Comparison of ENCODE assay signal across 9 mouse cellular contexts in genomic region chr5:123879928-123880327, GRCm38 (mm10). TPM values are rescaled to one million over a fixed set of nuclear protein-coding genes. Genes with fewer than 3 reads are reported as not detected.
DNase-seq lines count a peak whose midpoint lies in the region; ATAC-seq and TF ChIP-seq lines count a peak whose summit lies in the region.
"Had no signal": no experiment of that assay in that cellular context is flagged by ENCODE, and none has a peak within 500 bp of the region (broad histone marks: within the 10 kb centered on the region; RNA-seq: fewer than 3 reads in every experiment).

Gene Hcar1 (minus strand): TSS chr5:123880020.

- no peak for TF ChIP-seq CTCF in hindbrain, postnatal 0 days (IDR thresholded peaks at IDR 0.05; ENCODE audit: low read depth)

- no peaks in the 10 kb centered on the region for H3K9me3 ChIP-seq in hindbrain, postnatal 0 days (ENCODE audit: low read length)
- H3K9me3 ChIP-seq in lung, embryonic 15.5 days: no peaks in the 10 kb centered on the region
- no peaks in the 10 kb centered on the region for H3K9me3 ChIP-seq in forebrain, embryonic 14.5 days (replicated peaks; ENCODE audit: control insufficient read depth, low read length)

- H3K27me3 ChIP-seq in hindbrain, postnatal 0 days (ENCODE audit: insufficient read depth, low read length): no peaks in the 10 kb centered on the region
- no peaks in the 10 kb centered on the region for H3K27me3 ChIP-seq in lung, embryonic 15.5 days
- H3K27me3 ChIP-seq in forebrain, embryonic 14.5 days (replicated peaks; ENCODE audit: control insufficient read depth, insufficient read depth, low read length): no peaks in the 10 kb centered on the region

- no peaks in the 10 kb centered on the region for H3K36me3 ChIP-seq in hindbrain, postnatal 0 days (ENCODE audit: insufficient read depth, low read length)
- H3K36me3 ChIP-seq in lung, embryonic 15.5 days: no peaks in the 10 kb centered on the region
- no peaks in the 10 kb centered on the region for H3K36me3 ChIP-seq in forebrain, embryonic 14.5 days (ENCODE audit: control insufficient read depth, insufficient read depth, low read length)

- no peak within 1 kb of the TSS for H3K27ac ChIP-seq in hindbrain, postnatal 0 days
- H3K27ac ChIP-seq in lung, embryonic 15.5 days: peak within 1 kb of the TSS; percentile 63
- no peak within 1 kb of the TSS for H3K27ac ChIP-seq in forebrain, embryonic 14.5 days (ENCODE audit: low read depth, low read length)

- no peak within 1 kb of the TSS for H3K9ac ChIP-seq in hindbrain, postnatal 0 days (replicated peaks; ENCODE audit: low read length)
- H3K9ac ChIP-seq in lung, embryonic 15.5 days: peak within 1 kb of the TSS; percentile 17; the same call in 1 of the 2 replicates
- no peak within 1 kb of the TSS for H3K9ac ChIP-seq in forebrain, embryonic 14.5 days (ENCODE audit: low read length)

- ATAC-seq in hindbrain, postnatal 0 days: no peak
- ATAC-seq in lung, embryonic 15.5 days (ENCODE audit: borderline replicate concordance, extremely low read depth, low FRiP score, low TSS enrichment): peak; percentile 72; the same call in 1 of the 2 replicates
- ATAC-seq in forebrain, embryonic 14.5 days: no peak

- no peaks in the 10 kb centered on the region for H3K4me1 ChIP-seq in hindbrain, postnatal 0 days (ENCODE audit: insufficient read depth, low read length)
- peaks cover 28% of the 10 kb centered on the region for H3K4me1 ChIP-seq in lung, embryonic 15.5 days
- no peaks in the 10 kb centered on the region for H3K4me1 ChIP-seq in forebrain, embryonic 14.5 days (ENCODE audit: control insufficient read depth, insufficient read depth, low read length)

- H3K4me2 ChIP-seq in hindbrain, postnatal 0 days (ENCODE audit: low read depth, low read length): 0 out of 2 replicates have a peak within 1 kb of the TSS, but pooled peaks have one; percentile 16
- H3K4me2 ChIP-seq in lung, embryonic 15.5 days: peak within 1 kb of the TSS; percentile 48
- no peak within 1 kb of the TSS for H3K4me2 ChIP-seq in forebrain, embryonic 14.5 days (ENCODE audit: low read length)

- WGBS in hindbrain, postnatal 0 days: 66% methylated on average over 12 of the region's 12 CpGs
- WGBS in lung, embryonic 15.5 days: 22% methylated on average over 12 of the region's 12 CpGs
- 79% methylated on average over 12 of the region's 12 CpGs for WGBS in forebrain, embryonic 14.5 days

- no peak within 1 kb of the TSS for H3K4me3 ChIP-seq in hindbrain, postnatal 0 days (ENCODE audit: low read length)
- peak within 1 kb of the TSS; percentile 19 for H3K4me3 ChIP-seq in lung, embryonic 15.5 days
- H3K4me3 ChIP-seq in forebrain, embryonic 14.5 days (ENCODE audit: low read depth, low read length): no peak within 1 kb of the TSS

- peak; percentile 19 for DNase-seq in adrenal gland, adult 8-10 months
- DNase-seq in adrenal gland, adult 18-20 months (ENCODE audit: low spot score in 2 of 2): no peak
- DNase-seq in adrenal gland, postnatal 14 days: peak; percentile 54
- no peak for DNase-seq in hindbrain, postnatal 0 days (ENCODE audit: low spot score)
- no peak for DNase-seq in right cerebral cortex, postnatal 14 days
- no peak for DNase-seq in forebrain, embryonic 14.5 days (ENCODE audit: low spot score)
- DNase-seq in right cerebral cortex, postnatal 25 days: no peak

RNA-seq across cellular contexts. Expression of gene Hcar1, which starts in this region (rescaled TPM):
- total RNA-seq in adrenal gland, adult 8-10 months (2022): 1 to 10 TPM; 3.4 to 8.4 (median 7.0) TPM
- total RNA-seq in adrenal gland, adult 18-20 months (2021): 10 to 100 TPM in 1 of 2 experiments, 1 to 10 TPM in 1; 5.1 to 18.0 TPM
- total RNA-seq in adrenal gland, postnatal 14 days (2021): 2.5 and 3.2 TPM in 2 replicates
- 0.83 and 1.4 TPM in 2 replicates for total RNA-seq in hindbrain, postnatal 0 days (2014; rRNA removed)
- polyA plus RNA-seq in hindbrain, postnatal 0 days (2015; fragmentation: Nextera tagmentation; extraction: Ambion mirVana): 0.63 and 0.88 TPM in 2 replicates
- 0.59 and 0.75 TPM in 2 replicates for polyA plus RNA-seq in lung, embryonic 15.5 days (2015; fragmentation: Nextera tagmentation; extraction: Ambion mirVana)
- polyA plus RNA-seq in forebrain, embryonic 14.5 days (2014; fragmentation: Nextera tagmentation; extraction: Ambion mirVana): 0.17 and 0.27 TPM in 2 replicates
- total RNA-seq: megakaryocyte progenitor cell, adult 5-6 weeks had no signal

Comparison
In these comparisons a context has a peak if more than half of its experiments do, and no peak if none do; other contexts are left out.
1. DNase-seq: peak in adrenal gland, adult 8-10 months (single experiment) and adrenal gland, postnatal 14 days (single experiment); none in adrenal gland, adult 18-20 months (0 of 2), hindbrain, postnatal 0 days (single experiment), right cerebral cortex, postnatal 14 days (single experiment), forebrain, embryonic 14.5 days (single experiment) and right cerebral cortex, postnatal 25 days (single experiment).
2. Peak in ATAC-seq, H3K4me3 ChIP-seq, H3K27ac ChIP-seq, H3K9ac ChIP-seq and H3K4me2 ChIP-seq in lung, embryonic 15.5 days; RNA of the gene not detected or under 1 TPM.